Mouse (Mus musculus) limb, embryonic 15.5 days (tissue): ENCODE data around the gene Tex28. TPM values are rescaled to one million over a fixed set of nuclear protein-coding genes. Genes with fewer than 3 reads are reported as not detected.
A peak's percentile ranks its signal among the peaks of the same experiment; 100 is the strongest.
"Not testable (repeated sequence)": the region's sequence is repeated elsewhere in the genome, so short reads cannot be mapped to it uniquely, and the experiment has no call there.

ENCODE experiments used
- ATAC-seq: fragments of 200-750 bp; cut with Nextera tagmentation; 2 replicates; pipeline ENCODE4 v1.8.0; 2017; ENCODE audit warnings: low read depth, moderate TSS enrichment; ENCODE audit not compliant: insufficient number of reproducible peaks, low FRiP score, low TSS enrichment
- H3K27ac ChIP-seq: fragments of 300-500 bp; sonication (generic); 2 replicates; pipeline ENCODE4 v1.5.1; 2015; ENCODE audit warnings: moderate library complexity, mild to moderate bottlenecking, inconsistent platforms
- H3K27me3 ChIP-seq: fragments of 300-500 bp; sonication (generic); 2 replicates; pipeline ENCODE4 v1.6.1; 2015; ENCODE audit warnings: inconsistent platforms
- H3K36me3 ChIP-seq: fragments of 300-500 bp; sonication (generic); 2 replicates; pipeline ENCODE4 v1.6.1; 2015; ENCODE audit warnings: inconsistent platforms
- H3K4me1 ChIP-seq: fragments of 300-500 bp; sonication (generic); 2 replicates; pipeline ENCODE4 v1.6.1; 2015; ENCODE audit warnings: inconsistent platforms
- H3K4me2 ChIP-seq: fragments of 300-500 bp; sonication (generic); 2 replicates; pipeline ENCODE4 v1.6.1; 2015; ENCODE audit warnings: mild to moderate bottlenecking, inconsistent platforms
- H3K4me3 ChIP-seq: fragments of 300-500 bp; sonication (generic); 2 replicates; pipeline ENCODE4 v1.5.1; 2015; ENCODE audit warnings: mild to moderate bottlenecking, inconsistent platforms
- H3K9ac ChIP-seq: fragments of 300-500 bp; sonication (generic); 2 replicates; pipeline ENCODE4 v1.6.1; 2015; ENCODE audit warnings: inconsistent platforms
- H3K9me3 ChIP-seq: fragments of 300-500 bp; sonication (generic); 2 replicates; pipeline ENCODE4 v1.6.1; 2016; ENCODE audit warnings: inconsistent platforms
- WGBS: fragments of 180-500 bp; shearing (Covaris S2); methylation state at CpG from one replicate; pipeline ENCODE4 v1.1.7; 2015; 5-methylcytosine and 5-hydroxymethylcytosine counted together
- polyA plus RNA-seq: library from polyadenylated mRNA; unstranded; fragments of >200 nt; fragmentation: Nextera tagmentation; extraction: Ambion mirVana; gene quantifications from 2 replicates; pipeline ENCODE4 v1.2.1, GENCODE M21; 2015

Gene Tex28
- polyA plus RNA-seq, result not detected in 2 replicates

GRCm38 (mm10) chrX:74167738-74168137 lies at the start of gene Tex28:
Gene Tex28, minus strand, starts transcription at chrX:74167838.
- Histone ChIP-seq H3K36me3 (no peaks in the 10 kb centered on the region), H3K4me3 (no peak within 1 kb of the TSS), H3K4me1 (no peaks in the 10 kb centered on the region), H3K27me3 (no peaks in the 10 kb centered on the region), H3K27ac (no peak within 1 kb of the TSS), H3K9me3 (no peaks in the 10 kb centered on the region), H3K4me2 (no peak within 1 kb of the TSS), H3K9ac (no peak within 1 kb of the TSS)
- 89% methylated on average over 1 of the region's 1 CpGs for WGBS
- ATAC-seq, result no peak

GRCm38 (mm10) chrX:74203556-74203955 lies 35.9 kb upstream of the Tex28 start:
- Histone ChIP-seq H3K36me3 (no peaks in the 10 kb centered on the region), H3K9me3 (no peaks in the 10 kb centered on the region), H3K4me1 (no peaks in the 10 kb centered on the region), H3K27ac (no peak overlapping the region), H3K9ac (no peak overlapping the region), H3K4me3 (no peak overlapping the region), H3K27me3 (no peaks in the 10 kb centered on the region), H3K4me2 (no peak overlapping the region)
- 82% methylated on average over 2 of the region's 2 CpGs for WGBS
- ATAC-seq, result no peak

- no peak within 1 kb of the TSS for H3K4me3 ChIP-seq
- H3K9ac ChIP-seq, result no peak within 1 kb of the TSS
- no peak for ATAC-seq
- H3K27me3 ChIP-seq, result no peaks in the 10 kb centered on the region
- H3K4me2 ChIP-seq, result no peak within 1 kb of the TSS
- H3K9me3 ChIP-seq, result no peaks in the 10 kb centered on the region
- no peaks in the 10 kb centered on the region for H3K4me1 ChIP-seq
- H3K36me3 ChIP-seq, result no peaks in the 10 kb centered on the region
- WGBS, result 90% methylated on average over 17 of the region's 17 CpGs
- H3K27ac ChIP-seq, result no peak within 1 kb of the TSS
Measured at GRCm38 (mm10) chrX:74176959-74177358, 9.3 kb upstream of the Tex28 start, which contains the start of gene Tktl1. Gene Tktl1, plus strand, starts transcription at chrX:74177259.

- WGBS, result 19% methylated on average over 1 of the region's 1 CpGs
- H3K9me3 ChIP-seq, H3K27ac ChIP-seq, H3K4me2 ChIP-seq, H3K9ac ChIP-seq, H3K27me3 ChIP-seq, ATAC-seq, H3K36me3 ChIP-seq, H3K4me1 ChIP-seq, H3K4me3 ChIP-seq: not testable (repeated sequence)
Measured at GRCm38 (mm10) chrX:74135263-74135662, 32.4 kb downstream of the Tex28 start, which contains the start of gene Mecp2. Gene Mecp2, minus strand, starts transcription at chrX:74135363.

GRCm38 (mm10) chrX:74127164-74127563 lies 40.5 kb downstream of the Tex28 start, which contains the start of gene Opn1mw:
Gene Opn1mw, plus strand, starts transcription at chrX:74127464.
- Histone ChIP-seq H3K4me2 (no peak within 1 kb of the TSS), H3K4me1 (no peaks in the 10 kb centered on the region), H3K27me3 (no peaks in the 10 kb centered on the region), H3K9ac (no peak within 1 kb of the TSS), H3K36me3 (no peaks in the 10 kb centered on the region), H3K9me3 (no peaks in the 10 kb centered on the region), H3K4me3 (no peak within 1 kb of the TSS), H3K27ac (no peak within 1 kb of the TSS)
- ATAC-seq, result no peak

GRCm38 (mm10) chrX:74124975-74125374 lies 42.7 kb downstream of the Tex28 start:
- whole genome bisulfite sequencing, result 52% methylated on average over 2 of the region's 2 CpGs
- H3K36me3 ChIP-seq, result no peaks in the 10 kb centered on the region
- no peak overlapping the region for H3K9ac ChIP-seq
- H3K4me1 ChIP-seq, result no peaks in the 10 kb centered on the region
- H3K27me3 ChIP-seq, result no peaks in the 10 kb centered on the region
- no peak overlapping the region for H3K4me3 ChIP-seq
- H3K27ac ChIP-seq, result no peak overlapping the region
- no peak for ATAC-seq
- no peaks in the 10 kb centered on the region for H3K9me3 ChIP-seq
- no peak overlapping the region for H3K4me2 ChIP-seq

GRCm38 (mm10) chrX:74115511-74115910 lies 52.1 kb downstream of the Tex28 start:
- peak overlapping the region; percentile 26; the same call in 1 of the 2 replicates for H3K4me2 ChIP-seq
- H3K9ac ChIP-seq, result no peak overlapping the region
- no peaks in the 10 kb centered on the region for H3K9me3 ChIP-seq
- peak overlapping the region; percentile 31 for H3K4me3 ChIP-seq
- no peak overlapping the region for H3K27ac ChIP-seq
- ATAC-seq, result no peak
- H3K36me3 ChIP-seq, result no peaks in the 10 kb centered on the region
- WGBS, result 21% methylated on average over 10 of the region's 10 CpGs
- no peaks in the 10 kb centered on the region for H3K27me3 ChIP-seq
- no peaks in the 10 kb centered on the region for H3K4me1 ChIP-seq

GRCm38 (mm10) chrX:74114036-74114435 lies 53.6 kb downstream of the Tex28 start:
- Histone ChIP-seq H3K9me3 (no peaks in the 10 kb centered on the region), H3K27me3 (no peaks in the 10 kb centered on the region), H3K4me1 (no peaks in the 10 kb centered on the region), H3K9ac (no peak overlapping the region), H3K4me2 (no peak overlapping the region), H3K4me3 (no peak overlapping the region), H3K27ac (no peak overlapping the region), H3K36me3 (no peaks in the 10 kb centered on the region)
- ATAC-seq, result no peak

- H3K9me3 ChIP-seq, result no peaks in the 10 kb centered on the region
- WGBS, result 49% methylated on average over 3 of the region's 3 CpGs
- no peak overlapping the region for H3K9ac ChIP-seq
- no peak overlapping the region for H3K27ac ChIP-seq
- ATAC-seq, result no peak
- H3K4me3 ChIP-seq, result no peak overlapping the region
- H3K4me1 ChIP-seq, result no peaks in the 10 kb centered on the region
- no peak overlapping the region for H3K4me2 ChIP-seq
- H3K27me3 ChIP-seq, result no peaks in the 10 kb centered on the region
- H3K36me3 ChIP-seq, result no peaks in the 10 kb centered on the region
Measured at GRCm38 (mm10) chrX:74108747-74109146, 58.9 kb downstream of the Tex28 start.

- no peak for ATAC-seq
- no peaks in the 10 kb centered on the region for H3K27me3 ChIP-seq
- 44% methylated on average over 2 of the region's 2 CpGs for WGBS
Measured at GRCm38 (mm10) chrX:74105916-74106315, 61.7 kb downstream of the Tex28 start.

GRCm38 (mm10) chrX:74103457-74104188 lies 64.0 kb downstream of the Tex28 start:
- H3K27me3 ChIP-seq, result no peaks in the 10 kb centered on the region

More at GRCm38 (mm10) chrX:74105916-74106315, 61.7 kb downstream of the Tex28 start:
- H3K9me3 ChIP-seq, result no peaks in the 10 kb centered on the region
- H3K36me3 ChIP-seq, result no peaks in the 10 kb centered on the region
- no peak overlapping the region for H3K9ac ChIP-seq
- H3K4me2 ChIP-seq, result no peak overlapping the region
- no peak overlapping the region for H3K27ac ChIP-seq
- no peaks in the 10 kb centered on the region for H3K4me1 ChIP-seq
- no peak overlapping the region for H3K4me3 ChIP-seq

More at GRCm38 (mm10) chrX:74103457-74104188, 64.0 kb downstream of the Tex28 start:
- Histone ChIP-seq H3K27ac (no peak overlapping the region), H3K9me3 (no peaks in the 10 kb centered on the region), H3K9ac (no peak overlapping the region), H3K36me3 (no peaks in the 10 kb centered on the region), H3K4me3 (no peak overlapping the region), H3K4me2 (no peak overlapping the region), H3K4me1 (no peaks in the 10 kb centered on the region)
- 50% methylated on average over 4 of the region's 4 CpGs for WGBS
- ATAC-seq, result no peak
